Mouse (Mus musculus): ENCODE measurements at regions not wholly inside any gene's neighbourhood (a gene's known extent, or its start where the extent isn't known, plus 50 kb on each side); places are given as distances from the start of the nearest gene placed in this dataset.

DNA sequence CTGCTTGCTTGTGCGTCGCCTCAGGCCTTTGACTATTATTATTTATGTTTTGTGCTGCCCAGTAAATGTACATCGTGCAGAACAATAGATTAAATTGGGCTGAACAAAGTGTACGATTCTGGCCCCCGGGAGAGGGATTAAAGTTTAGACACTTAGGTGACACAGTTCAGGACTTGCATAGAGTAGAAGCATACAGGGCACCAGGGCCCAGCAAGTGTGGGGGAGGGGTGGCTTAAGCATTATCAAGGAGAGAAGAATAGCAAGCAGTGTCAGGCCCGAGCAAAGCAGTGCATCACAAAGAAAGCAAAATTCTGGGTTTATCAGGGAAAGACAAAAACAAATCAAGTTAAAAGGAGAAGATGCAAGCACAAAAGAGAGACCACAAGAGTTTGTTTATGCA is 133.3 kb upstream of the Myt1l start:
- no peak for DNase-seq

GRCm38 (mm10) chr12:29395401-29395982 is 132.7 kb upstream of the Myt1l start:
- DNase-seq: no peak

DNA sequence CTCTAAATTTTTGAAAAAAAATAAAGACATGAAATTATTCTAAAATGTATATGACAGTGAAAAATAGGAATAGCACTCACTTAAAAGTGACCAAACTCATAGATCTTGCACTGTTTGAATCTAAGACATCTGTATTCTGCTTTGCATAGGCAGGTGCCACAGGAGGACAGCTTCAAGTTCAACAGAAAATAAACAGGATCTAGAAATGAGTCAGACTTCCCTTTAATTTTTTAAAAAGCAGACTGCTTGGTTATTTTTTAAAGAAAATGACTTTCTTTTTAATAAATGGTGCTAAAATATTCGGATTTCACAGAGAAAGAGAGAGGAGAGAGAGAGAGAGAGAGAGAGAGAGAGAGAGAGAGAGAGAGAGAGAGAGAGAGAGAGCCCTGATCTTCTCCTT is 123.8 kb upstream of the Myt1l start:
- DNase-seq: no peak

- DNase-seq: no peak
Measured at GRCm38 (mm10) chr12:29409336-29410055, 118.7 kb upstream of the Myt1l start.

- peak; percentile 28 for DNase-seq
Measured at GRCm38 (mm10) chr12:29433936-29434335, 94.2 kb upstream of the Myt1l start.

- DNase-seq: no peak
Measured at GRCm38 (mm10) chr12:29439343-29440019, 88.7 kb upstream of the Myt1l start.

- DNase-seq: peak; percentile 81
Measured at GRCm38 (mm10) chr12:29465201-29465600, 63.0 kb upstream of the Myt1l start.

Measured in adrenal gland, postnatal 25 days (tissue).